Mouse (Mus musculus) cerebellum, adult (tissue): ENCODE results near the gene Csk.
A peak's percentile ranks its signal among the peaks of the same experiment; 100 is the strongest.

Experiments
- ATAC-seq: cut with Nextera tagmentation; 2 replicates; pipeline ENCODE4 v1.9.2; 2017; ENCODE audit warnings: mild to moderate bottlenecking, moderate library complexity, mixed read lengths; ENCODE audit not compliant: insufficient number of reproducible peaks, low FRiP score, low TSS enrichment

Csk gene

DNA sequence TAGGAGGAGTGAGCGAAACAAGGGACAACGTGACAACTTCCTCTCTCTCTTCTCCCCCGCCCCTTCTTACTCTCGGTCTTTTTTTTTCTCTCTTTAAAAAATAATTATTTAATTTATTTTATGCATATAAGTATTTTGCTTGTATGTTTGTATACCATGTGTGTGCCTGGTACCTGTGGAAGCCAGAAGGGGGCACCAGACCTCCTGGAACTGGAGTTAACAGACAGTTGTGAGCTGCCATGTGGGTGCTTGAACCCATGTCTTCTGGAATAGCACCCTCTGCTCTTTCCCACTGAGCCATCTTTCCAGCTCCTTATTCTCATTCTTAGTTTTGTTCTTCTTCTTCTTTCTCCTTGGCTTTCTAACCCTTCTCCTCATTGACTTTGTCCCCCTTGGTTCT is 5.5 kb upstream of the Csk start:
- ATAC-seq = no peak

DNA sequence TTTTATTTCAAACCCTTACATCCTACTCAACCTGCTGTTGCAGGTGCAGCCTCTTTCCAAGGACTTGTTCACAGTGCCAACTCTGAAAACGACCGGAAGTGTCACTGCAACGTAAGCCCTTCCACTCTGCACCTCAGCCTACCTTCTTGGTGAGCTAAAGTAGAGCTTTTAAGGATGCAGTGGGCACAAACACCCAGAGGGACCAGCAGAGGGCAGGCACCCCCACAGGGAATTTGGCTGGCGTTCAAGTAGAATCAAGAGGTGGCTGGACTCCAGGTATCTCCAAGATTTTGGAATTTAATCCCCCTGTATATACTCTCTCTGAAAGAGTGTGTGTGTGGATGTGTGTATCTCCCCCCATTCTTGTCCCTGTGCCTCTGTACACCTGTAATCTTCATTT is 4.4 kb upstream of the Csk start:
- ATAC-seq = no peak

DNA sequence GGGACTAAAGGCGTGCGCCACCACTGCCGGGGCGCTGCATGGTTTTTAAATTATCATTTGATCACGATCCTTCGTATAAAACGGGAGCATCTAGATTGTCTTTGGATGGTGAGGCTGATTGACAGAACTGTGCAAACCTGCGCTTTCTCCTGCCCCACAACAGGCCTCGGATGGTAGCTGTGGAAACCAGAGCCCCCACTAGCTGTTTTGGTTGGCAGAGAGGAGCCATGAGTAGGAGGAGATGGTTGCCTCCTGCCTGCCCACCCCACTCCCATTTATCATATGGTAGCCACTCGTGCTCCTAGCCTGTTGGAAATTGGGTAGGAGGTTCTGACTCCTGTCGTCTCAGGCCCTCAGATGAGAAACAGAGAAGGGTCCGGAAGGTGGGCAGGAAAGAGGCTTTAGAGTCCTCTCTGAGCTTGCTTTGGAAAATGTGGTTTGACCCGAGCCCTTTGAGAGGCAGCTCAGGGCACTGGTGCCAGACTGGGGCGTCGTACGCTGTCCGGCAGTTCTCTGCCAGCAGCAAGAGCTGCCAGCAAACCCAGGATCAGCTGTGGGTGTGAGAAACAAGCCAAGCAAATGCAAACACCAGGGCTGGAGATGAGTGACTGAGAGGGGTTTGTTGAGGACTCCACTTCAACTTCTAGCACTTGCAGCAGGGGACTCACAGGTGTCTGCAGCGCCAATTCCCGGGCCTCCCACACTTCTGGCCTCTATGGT is 3.4 kb upstream of the Csk start:
- ATAC-seq = no peak

DNA sequence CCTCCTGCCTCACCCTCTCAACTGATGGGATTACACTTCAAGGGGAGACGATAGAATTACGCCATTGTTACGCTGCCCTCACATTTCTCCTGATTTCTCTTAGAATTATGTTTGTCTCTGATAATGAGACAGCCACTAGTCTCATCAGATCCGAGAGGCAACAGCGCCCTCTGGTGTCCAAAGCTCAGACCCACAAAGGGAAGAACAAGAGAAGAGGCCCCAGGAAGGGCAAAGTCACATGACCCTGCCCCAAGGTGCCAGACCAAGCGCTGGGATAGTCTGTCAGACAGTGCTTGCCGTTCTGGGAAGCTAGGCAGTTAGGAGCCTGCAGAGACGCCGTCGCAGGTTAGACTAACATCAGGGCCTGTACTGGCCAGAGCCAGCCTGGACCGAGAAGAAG is 2.3 kb upstream of the Csk start:
- peak; percentile 80 for ATAC-seq

DNA sequence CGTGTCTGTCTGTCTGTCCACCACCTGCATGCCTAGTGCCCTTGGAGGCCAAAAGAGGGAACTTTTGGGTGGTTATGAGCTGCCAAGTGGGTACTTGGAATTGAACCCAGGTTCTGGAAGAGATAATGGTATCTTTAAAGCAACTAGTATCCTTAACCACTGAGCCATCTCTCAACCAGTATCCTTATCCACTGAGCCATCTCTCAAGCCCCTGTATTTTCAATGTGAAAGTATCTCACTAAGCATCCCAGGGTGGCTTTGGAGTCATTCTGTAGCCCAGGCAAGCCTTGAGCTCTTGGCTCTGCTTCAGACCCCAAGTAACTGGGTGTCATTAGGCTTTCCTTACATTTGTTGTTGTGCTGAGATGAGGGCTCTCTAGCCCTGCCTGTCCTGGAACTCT is 1.5 kb upstream of the Csk start:
- no peak for ATAC-seq

DNA sequence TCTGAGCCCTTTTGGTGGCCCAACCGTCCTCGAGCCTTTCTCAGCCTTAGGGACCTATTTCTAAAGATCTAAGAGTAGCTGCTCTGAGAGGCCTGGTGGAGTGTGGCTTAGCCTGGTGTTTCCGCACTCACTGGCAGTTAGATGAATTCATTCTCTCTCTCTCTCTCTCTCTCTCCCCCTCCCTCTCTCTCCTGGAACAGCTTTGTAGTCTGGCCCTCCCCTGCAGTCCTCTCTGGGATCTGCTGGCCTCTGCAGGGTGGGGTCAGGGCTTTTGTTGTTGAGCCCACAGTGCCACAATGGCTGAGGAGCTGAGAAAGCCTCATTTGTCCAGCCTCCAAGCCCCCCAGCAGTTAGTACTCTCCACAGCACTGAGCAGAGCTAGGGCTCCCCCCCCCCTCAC is 576 bp downstream of the Csk start:
- ATAC-seq = no peak

DNA sequence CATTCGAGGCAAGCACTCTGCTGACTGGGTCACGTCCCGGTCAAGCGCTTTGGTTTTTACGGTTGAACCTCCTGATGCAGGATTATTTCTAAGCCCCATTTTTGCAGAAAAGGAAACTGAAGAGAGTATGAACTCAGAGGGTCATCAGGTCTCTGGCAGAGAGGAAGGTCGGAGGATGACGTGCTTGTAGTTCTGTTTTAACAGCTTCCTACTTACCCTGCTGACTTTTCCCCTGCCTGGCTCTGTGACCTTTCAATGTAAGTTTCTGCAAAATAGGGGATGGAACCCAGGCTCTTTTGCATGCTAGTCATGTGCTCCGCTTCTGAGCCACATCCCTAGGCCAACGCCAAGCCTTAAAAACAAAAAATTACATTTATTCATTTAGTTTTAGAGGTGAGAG is 1.1 kb downstream of the Csk start:
- ATAC-seq = no peak

DNA sequence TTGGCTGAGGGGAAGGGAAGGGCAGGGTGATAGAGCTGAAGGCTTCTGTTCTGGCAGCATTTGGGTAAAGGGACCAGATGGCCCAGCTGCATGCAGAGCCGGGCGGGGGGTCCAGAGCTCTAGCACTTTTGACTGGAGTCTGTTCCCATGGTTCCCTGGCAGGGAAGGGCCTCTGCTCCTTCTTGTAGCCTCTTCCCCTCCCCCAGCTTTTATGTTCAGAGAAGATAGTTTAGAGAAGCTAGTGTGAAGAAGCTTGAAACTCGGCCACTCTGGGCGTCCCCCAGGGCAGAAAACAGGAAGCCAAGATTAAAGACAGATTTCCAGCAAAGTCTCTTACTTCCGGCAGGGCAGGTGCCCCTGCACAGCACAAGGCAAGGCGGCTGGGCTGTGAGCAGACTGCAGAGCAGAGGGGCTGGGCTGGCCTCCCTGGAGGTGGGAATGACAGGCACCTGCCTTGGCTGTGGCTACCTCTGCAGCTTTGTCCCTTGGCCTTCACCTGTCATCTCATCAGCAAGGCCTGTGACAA is 2.6 kb downstream of the Csk start:
- no peak for ATAC-seq

DNA sequence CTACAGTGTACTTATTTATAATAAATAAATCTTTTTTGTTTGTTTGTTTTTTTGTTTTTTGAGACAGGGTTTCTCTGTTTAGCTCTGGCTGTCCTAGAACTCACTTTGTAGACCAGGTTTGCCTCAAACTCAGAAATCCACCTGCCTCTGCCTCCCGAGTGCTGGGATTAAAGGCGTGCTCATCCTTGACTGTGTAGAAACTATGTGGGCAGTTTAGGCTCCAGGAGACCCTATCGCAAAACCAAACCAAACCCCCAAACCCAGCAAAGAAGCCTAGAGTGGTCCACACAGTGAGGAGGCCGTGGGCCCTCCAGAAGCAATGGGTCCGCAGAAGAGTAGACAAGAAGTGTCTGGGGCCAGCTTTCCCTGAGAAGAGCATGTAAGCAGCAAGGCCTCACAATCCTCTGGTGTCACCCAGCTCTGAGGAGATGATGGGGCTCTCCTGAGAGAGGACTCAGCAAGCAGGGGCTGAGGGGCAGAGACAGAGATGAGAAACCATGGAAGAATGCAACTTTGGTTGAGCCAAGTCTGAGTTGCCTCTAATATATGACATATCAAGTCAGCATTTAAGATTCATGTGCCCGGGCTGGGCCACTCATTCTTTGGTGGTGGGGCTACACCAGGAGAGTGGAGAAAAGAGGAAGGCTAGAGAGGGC is 3.2 kb downstream of the Csk start:
- no peak for ATAC-seq

DNA sequence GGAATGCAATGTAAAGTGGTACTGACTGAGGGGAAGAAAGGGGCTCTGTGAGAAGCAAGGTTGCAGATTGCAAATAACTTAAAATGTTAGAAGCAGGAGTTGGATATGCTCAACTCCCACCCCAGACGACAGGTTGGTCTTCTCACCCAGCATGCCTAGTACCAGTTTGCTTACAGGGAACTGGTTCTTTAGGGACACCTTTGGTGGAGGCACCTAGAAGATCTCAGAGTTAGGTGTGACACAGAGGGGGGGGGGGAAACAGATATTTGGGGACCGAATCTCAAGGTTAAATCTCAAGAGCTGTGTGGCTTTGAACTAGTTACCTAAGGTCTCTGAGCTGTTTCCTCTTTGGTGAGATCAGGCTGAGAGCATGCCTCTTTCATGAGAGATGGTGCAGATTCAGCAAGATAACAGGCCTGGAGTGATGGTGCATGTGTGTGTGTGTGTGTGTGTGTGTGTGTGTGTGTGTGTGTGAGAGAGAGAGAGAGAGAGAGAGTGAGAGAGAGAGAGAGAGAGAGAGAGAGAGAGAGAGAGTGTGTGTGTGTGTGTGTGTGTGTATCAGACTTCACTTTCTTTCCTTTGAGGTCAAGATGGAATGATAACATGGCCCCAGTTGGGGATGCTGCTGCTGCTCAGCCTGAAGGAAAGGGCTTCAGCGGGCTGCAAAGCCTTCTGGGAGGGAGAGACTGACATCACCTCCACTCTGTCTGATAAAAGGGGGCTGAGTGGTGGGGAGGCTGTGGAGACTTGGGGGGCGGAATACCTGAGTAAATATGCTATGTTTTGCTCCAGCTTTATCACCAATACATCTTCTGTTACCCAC is 5.9 kb downstream of the Csk start:
- no peak for ATAC-seq

DNA sequence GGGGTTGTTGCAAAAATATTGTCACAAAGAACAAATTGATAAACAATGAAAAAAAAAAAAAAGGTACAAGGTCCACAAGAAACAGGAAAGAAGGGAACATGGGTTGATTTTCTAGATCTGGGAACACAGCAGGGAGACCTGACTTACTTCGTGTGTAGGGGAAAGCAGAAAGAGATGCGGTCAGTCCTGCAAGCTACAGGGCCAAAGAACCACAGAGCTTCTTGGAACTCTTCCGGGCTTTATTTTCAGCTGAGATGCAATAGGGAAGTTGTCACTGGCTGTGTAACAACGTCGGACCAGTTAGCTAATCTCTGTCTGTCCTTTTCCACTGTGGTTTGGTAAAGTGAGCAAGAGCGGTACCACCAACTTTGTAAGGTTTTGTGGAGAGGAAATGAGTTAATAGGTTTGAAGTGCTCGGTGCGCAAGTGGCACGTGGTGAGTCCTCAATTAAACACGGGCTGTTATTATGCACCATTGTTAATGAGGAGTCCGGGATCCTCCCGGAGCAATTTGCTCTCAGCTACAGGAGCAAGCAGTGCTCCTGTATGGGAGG is 6.8 kb downstream of the Csk start:
- no peak for ATAC-seq

DNA sequence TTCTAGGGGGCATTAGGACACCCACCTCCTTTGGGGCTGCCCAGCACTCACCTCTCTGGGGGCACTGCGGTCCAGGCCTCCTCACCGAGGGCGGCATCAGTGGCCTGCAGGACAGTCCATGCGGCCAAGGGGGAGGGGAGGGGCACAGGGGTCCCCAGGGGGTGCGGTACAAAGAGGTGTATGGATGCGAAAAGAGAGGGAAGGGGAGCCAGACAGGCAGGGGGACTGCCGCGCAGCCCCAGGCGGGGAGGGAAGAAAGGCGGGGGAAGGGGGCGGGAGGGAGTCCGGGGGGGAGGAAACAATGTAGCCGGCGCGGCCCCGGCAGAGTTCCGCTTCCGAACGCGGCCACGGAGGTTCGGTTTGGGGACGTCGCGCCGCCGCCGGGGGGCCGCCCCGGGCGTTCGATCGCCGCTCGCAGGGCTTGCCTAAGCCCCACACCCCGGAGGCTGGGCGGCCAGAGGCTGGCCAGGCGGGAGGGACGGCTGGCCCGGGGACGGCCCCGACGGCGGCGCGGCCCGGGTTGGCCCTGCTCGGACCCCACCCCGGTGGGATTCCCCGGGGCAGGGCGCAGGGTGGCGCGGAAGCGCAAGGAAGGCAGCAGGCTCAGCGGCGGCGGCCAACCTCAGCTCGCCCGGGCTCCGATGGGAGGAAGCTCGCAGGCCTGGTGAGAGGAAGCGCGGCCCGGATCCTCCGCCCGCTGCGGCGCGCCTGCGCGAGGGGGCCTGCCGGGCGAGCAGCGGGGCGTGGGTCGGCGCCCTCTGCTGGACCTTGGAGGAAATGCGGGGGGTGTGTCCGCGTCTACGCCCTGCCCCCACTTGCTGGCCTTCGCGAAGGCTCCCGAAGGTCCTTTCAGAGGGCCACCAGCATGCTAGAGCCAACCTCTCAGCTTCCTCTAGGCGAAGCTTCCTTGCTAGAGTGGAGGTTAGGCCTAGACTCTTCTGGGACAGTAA is 8.2 kb downstream of the Csk start:
- peak; percentile 89 for ATAC-seq

DNA sequence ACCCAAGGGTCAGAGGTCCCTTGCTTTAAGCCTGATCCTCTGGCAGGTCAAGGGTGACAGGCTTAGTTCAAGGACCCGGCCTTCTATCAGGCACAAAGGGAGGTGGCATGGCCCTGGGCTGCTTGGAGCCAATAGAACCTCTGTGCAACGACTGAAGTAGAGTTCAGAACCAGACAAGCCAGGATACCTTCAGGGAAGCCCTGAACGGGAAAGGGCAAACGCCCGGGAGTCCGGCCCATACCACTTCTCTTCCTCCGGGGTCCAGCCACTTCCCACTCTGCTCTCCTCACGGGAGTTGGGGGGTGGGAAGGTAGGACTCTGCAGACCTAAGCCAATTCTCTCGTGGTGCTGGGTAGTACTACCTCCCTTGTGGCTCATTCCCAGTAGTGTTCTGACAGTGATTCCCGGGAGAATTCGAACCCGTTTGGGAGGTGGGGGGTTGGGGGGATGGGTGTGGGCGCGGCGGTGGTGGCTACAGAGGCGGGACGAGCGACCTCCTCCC is 8.9 kb downstream of the Csk start:
- ATAC-seq = no peak

DNA sequence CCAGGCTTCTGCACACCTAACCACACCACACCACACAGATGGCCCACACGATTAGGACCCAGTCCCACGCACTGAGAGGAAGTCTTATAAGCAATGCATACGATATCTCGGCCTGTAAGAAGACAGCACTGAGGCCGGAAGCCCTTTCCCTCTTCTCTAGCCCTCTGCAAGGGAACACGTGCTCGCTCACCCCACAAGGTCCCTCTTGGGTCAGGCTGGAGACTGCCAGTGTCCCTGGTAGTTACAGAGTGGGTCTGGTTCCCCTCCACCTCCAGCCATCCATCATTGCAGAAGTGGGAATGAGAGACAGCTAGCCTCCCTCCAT is 9.6 kb downstream of the Csk start:
- ATAC-seq = no peak

DNA sequence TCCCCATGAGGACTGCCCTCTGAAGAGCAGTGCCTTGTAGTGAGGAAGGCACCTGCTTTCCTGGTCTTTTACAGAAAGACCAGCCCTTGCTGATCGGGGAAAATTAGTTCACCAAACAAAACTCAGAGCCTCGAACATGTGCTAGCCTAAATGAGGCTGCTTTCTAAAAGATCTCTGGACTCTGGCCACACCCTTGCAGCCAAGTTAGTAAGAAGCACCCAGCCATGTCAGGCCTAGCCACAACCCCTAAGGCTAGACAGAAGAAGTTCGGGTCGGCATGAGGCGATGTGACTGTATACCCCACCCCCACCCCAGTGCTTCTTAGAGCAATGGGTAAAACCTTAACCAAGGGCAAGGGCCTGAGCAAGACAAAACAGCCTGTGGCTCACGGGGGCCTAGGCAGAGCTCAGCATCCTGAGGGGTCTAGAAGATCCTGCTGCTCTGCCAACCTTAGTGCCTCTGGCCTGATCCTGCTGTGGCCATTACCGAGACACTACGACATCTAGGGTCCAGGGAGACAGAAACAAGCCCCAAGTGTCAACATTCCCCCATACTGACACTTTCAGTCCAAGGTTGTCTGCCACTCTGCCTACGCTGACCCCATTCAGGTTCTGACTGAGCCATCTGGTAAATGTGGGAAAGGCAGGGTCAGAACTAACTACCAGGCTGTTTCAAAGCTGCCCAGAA is 10.1 kb downstream of the Csk start:
- no peak for ATAC-seq

DNA sequence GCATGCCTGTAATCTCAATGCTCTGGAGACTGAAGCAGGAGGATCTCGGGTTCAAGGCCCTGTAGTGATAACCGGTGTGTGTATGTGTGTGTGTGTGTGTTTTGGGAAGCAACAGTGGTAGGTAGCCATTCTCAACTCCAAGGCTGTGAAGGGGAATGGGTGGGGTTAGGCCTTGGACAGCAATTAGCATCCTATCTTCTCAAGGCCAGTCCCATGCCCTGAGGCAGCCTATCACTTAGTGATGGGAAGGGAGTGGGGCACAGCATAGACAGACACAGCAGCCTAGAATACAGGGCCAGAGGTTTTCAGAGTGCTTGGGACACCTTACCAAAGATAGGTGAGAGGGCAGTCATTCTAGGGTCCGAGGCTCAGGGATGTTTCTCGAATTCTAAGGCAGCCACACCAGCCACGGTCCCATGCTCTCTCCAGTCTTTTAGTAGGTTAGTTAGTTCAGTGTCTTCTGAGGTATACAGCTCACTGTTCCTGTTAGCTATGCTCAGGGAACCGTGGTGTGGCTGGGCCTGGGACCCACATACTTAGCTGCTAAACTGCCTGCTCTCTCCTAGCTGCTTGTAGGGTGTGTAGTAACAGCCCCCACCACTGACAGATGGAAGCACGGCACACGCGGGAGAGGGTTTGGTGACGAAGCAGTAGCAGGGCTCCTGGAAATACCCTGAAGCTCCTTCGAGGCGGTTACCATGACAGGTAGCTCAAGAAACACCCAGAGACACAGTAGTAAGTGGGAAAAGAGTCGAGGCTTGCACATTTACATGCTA is 11.5 kb downstream of the Csk start:
- no peak for ATAC-seq

DNA sequence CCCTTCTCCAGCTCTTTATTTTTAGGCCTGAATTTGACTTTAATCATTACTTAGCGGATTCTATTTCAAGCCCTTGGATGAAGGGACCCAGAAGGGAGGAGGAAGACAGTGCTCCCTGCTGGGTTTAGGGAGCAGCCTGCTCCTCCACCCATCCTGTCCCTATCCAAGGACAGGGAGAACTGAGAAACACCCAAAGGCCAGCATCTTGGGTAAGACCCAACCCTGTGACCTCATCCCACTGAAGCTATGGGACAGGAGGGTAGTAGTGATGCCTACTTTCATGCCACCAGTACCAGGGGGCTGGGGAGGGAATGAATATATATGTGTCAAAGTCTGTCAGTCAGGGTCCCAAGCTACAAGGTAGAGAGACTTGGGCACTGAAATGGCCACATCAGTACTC is 12.4 kb downstream of the Csk start:
- ATAC-seq = no peak

DNA sequence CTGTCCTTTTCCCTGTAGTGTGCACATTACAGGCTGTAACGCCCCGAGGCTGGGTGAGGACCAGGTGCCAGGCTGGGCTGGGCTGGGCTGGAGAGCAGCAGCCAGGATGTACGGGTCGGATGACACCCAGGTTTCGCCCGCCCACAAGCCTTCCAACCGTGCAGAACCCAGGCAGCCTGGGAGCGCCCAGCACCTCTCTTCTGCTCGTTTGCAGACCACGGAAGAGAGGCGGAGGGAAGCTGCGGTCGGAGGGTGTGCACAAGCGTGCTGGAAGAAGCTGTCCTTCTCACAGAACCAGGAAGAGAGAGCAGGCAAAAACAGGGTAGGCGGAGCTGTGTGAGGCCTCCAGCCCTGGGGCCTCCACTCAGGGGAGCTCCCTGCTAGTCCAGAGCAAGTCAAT is 13.0 kb downstream of the Csk start:
- no peak for ATAC-seq
